Mouse (Mus musculus) intestine, embryonic 16.5 days (tissue): ENCODE measurements at regions not wholly inside any gene's neighbourhood (a gene's known extent, or its start where the extent isn't known, plus 50 kb on each side); places are given as distances from the start of the nearest gene placed in this dataset.
A peak's percentile ranks its signal among the peaks of the same experiment; 100 is the strongest.

Experiments used
- ATAC-seq: fragments of 200-750 bp; cut with Nextera tagmentation; 2 replicates; pipeline ENCODE4 v1.8.0; 2017; ENCODE audit warnings: moderate TSS enrichment, moderate library complexity
- H3K27ac ChIP-seq: fragments of 300-500 bp; sonication (generic); 2 replicates; pipeline ENCODE4 v1.5.1; 2014; ENCODE audit warnings: mild to moderate bottlenecking, low read length
- H3K27me3 ChIP-seq: fragments of 300-500 bp; sonication (generic); replicated peaks from 2 replicates; pipeline ENCODE4 v1.6.1; 2014; ENCODE audit warnings: low read length, control low read depth, mixed read lengths; ENCODE audit not compliant: control insufficient read depth, insufficient read depth
- H3K36me3 ChIP-seq: fragments of 300-500 bp; sonication (generic); 2 replicates; pipeline ENCODE4 v1.6.1; 2014; ENCODE audit warnings: low read length, control low read depth; ENCODE audit not compliant: control insufficient read depth, insufficient read depth
- H3K4me1 ChIP-seq: fragments of 300-500 bp; sonication (generic); 2 replicates; pipeline ENCODE4 v1.6.1; 2014; ENCODE audit warnings: low read length, control low read depth, mixed read lengths; ENCODE audit not compliant: control insufficient read depth, insufficient read depth
- H3K4me2 ChIP-seq: fragments of 300-500 bp; sonication (generic); 2 replicates; pipeline ENCODE4 v1.6.1; 2014; ENCODE audit warnings: low read depth, low read length, control low read depth
- H3K4me3 ChIP-seq: fragments of 300-500 bp; sonication (generic); 2 replicates; pipeline ENCODE4 v1.5.1; 2014; ENCODE audit warnings: mild to moderate bottlenecking, low read length
- H3K9ac ChIP-seq: fragments of 300-500 bp; sonication (generic); 2 replicates; pipeline ENCODE4 v1.6.1; 2014; ENCODE audit warnings: low read depth, low read length
- H3K9me3 ChIP-seq: fragments of 300-500 bp; sonication (generic); 2 replicates; pipeline ENCODE4 v1.6.1; 2016; ENCODE audit warnings: low read length, control low read depth; ENCODE audit not compliant: control insufficient read depth
- WGBS: fragments of 180-500 bp; shearing (Covaris S2); extraction: QIAGEN DNeasy Blood & Tissue Kit; methylation state at CpG from one replicate; pipeline ENCODE4 v1.1.7; 2014; 5-methylcytosine and 5-hydroxymethylcytosine counted together

GRCm38 (mm10) chr6:148647423-148648390 is 183.6 kb downstream of the Ipo8 start:
- 80% methylated on average over 2 of the region's 2 CpGs for WGBS
- H3K27me3 ChIP-seq: no peaks in the 10 kb centered on the region
- no peak overlapping the region for H3K4me2 ChIP-seq
- ATAC-seq: peak; percentile 55
- no peak overlapping the region for H3K4me3 ChIP-seq
- H3K36me3 ChIP-seq: no peaks in the 10 kb centered on the region
- H3K9me3 ChIP-seq: no peaks in the 10 kb centered on the region
- H3K4me1 ChIP-seq: no peaks in the 10 kb centered on the region
- H3K27ac ChIP-seq: no peak overlapping the region
- H3K9ac ChIP-seq: no peak overlapping the region

DNA sequence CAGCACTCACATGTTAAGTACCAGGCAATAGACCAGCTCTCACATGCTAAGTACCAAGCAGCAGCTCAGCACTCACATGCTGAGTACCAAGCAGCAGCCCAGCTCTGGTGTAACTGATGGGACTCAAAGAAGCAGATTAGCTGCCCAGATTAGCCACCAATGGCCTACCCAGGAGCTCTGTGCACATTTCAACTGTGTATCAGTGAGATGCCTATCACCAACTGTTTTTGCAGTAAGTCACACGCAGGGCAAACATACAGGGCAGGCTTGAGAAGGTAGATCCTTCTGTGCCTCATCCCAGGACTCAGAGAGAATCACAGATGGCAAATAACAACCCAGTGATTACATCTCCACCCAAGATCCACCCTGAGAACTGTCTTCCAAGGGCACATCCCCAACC is 190.7 kb downstream of the Ipo8 start:
- Histone ChIP-seq H3K4me3 (no peak overlapping the region), H3K9me3 (no peaks in the 10 kb centered on the region), H3K4me2 (no peak overlapping the region), H3K27me3 (no peaks in the 10 kb centered on the region), H3K9ac (no peak overlapping the region), H3K27ac (no peak overlapping the region), H3K4me1 (no peaks in the 10 kb centered on the region), H3K36me3 (no peaks in the 10 kb centered on the region)
- no peak for ATAC-seq
- WGBS: 84% methylated on average over 1 of the region's 1 CpGs

DNA sequence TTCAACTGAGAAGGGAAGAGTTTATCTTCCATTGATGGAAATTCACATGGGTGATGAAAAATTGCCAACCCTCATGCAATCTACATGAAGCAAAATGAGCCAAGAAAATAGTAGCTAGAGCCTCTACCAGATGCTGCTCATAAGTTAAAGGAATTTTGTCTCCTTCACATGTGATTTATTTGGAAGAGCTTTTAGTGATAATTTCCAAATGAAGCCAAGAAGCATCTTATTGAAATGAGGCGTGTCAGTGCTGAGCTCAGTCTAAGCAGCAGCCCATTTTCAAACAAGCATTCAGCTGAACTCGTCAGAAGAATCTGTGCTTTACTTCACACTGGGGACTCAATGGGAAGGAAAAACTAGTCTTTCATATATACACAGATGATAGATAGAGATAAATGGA is 190.0 kb upstream of the Tmtc1 start:
- Histone ChIP-seq H3K27ac (no peak overlapping the region), H3K9ac (no peak overlapping the region), H3K9me3 (no peaks in the 10 kb centered on the region), H3K27me3 (no peaks in the 10 kb centered on the region), H3K36me3 (no peaks in the 10 kb centered on the region), H3K4me3 (no peak overlapping the region), H3K4me1 (no peaks in the 10 kb centered on the region), H3K4me2 (no peak overlapping the region)
- ATAC-seq: no peak
- WGBS: 76% methylated on average over 2 of the region's 2 CpGs

DNA sequence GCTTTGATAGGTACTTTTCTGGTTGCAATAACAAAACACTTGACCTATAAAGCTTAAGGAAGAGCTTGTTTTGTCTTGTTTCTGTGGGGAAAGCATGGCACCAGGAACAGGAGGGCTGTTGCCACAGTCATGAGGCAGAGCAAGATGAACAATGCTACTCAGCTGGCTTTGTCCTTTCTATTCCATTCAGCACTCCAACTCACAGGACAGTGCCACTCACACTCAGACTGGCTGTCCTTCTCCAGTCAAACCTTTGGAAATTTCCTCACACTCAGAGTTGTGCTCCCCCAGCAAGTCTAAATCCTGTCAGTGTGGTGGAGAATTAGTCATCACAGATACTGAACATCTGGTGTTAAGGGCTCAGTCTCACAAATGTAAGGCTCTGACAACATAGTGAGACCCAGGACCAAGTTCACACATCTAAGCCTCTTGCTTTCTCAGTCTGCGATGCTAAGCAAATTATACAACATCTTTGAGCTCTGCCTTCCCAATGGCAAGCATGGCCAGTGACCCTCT is 183.0 kb upstream of the Tmtc1 start:
- Histone ChIP-seq H3K9me3 (no peaks in the 10 kb centered on the region), H3K9ac (no peak overlapping the region), H3K27ac (no peak overlapping the region), H3K36me3 (no peaks in the 10 kb centered on the region), H3K4me3 (no peak overlapping the region), H3K27me3 (no peaks in the 10 kb centered on the region), H3K4me1 (no peaks in the 10 kb centered on the region), H3K4me2 (no peak overlapping the region)
- no peak for ATAC-seq
- 82% methylated on average over 1 of the region's 1 CpGs for WGBS

GRCm38 (mm10) chr6:148623119-148623770 is 179.1 kb upstream of the Tmtc1 start:
- Histone ChIP-seq H3K9me3 (no peaks in the 10 kb centered on the region), H3K27me3 (no peaks in the 10 kb centered on the region), H3K36me3 (no peaks in the 10 kb centered on the region), H3K9ac (no peak overlapping the region), H3K4me3 (no peak overlapping the region), H3K27ac (no peak overlapping the region), H3K4me1 (no peaks in the 10 kb centered on the region), H3K4me2 (no peak overlapping the region)
- 89% methylated on average over 2 of the region's 2 CpGs for WGBS
- ATAC-seq: no peak

DNA sequence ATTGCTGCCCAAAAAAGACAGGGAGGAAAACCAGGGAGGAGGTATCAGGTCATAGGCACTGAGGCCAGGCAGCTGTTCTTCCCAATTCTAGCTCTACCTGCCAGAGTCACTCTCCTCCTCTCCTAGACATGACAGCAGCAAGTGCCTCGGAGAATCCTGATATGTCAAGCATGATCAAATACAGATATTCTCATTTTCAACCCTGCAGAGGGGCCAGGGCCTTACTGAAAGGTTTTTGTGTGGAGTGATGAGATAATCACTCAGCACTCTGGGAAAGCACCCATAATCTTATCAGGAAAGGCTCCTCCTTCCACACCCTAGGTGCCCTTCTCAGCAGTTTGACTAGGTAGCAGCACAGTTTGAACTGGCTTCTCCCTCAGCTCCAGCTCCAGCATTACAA is 175.8 kb upstream of the Tmtc1 start:
- 39% methylated on average over 1 of the region's 1 CpGs for WGBS
- Histone ChIP-seq H3K27me3 (no peaks in the 10 kb centered on the region), H3K9me3 (no peaks in the 10 kb centered on the region), H3K9ac (no peak overlapping the region), H3K4me1 (peaks cover 8% of the 10 kb centered on the region), H3K27ac (no peak overlapping the region), H3K36me3 (no peaks in the 10 kb centered on the region), H3K4me2 (no peak overlapping the region), H3K4me3 (no peak overlapping the region)
- ATAC-seq: 0 out of 2 replicates have a peak, but pooled peaks have one; percentile 38

GRCm38 (mm10) chr6:148615931-148616330 is 171.7 kb upstream of the Tmtc1 start:
- ATAC-seq: no peak
- no peak overlapping the region for H3K27ac ChIP-seq
- WGBS: 19% methylated on average over 4 of the region's 4 CpGs
- H3K36me3 ChIP-seq: no peaks in the 10 kb centered on the region
- H3K9ac ChIP-seq: no peak overlapping the region
- no peaks in the 10 kb centered on the region for H3K27me3 ChIP-seq
- H3K4me1 ChIP-seq: peaks cover 8% of the 10 kb centered on the region
- no peaks in the 10 kb centered on the region for H3K9me3 ChIP-seq
- no peak overlapping the region for H3K4me3 ChIP-seq
- no peak overlapping the region for H3K4me2 ChIP-seq

DNA sequence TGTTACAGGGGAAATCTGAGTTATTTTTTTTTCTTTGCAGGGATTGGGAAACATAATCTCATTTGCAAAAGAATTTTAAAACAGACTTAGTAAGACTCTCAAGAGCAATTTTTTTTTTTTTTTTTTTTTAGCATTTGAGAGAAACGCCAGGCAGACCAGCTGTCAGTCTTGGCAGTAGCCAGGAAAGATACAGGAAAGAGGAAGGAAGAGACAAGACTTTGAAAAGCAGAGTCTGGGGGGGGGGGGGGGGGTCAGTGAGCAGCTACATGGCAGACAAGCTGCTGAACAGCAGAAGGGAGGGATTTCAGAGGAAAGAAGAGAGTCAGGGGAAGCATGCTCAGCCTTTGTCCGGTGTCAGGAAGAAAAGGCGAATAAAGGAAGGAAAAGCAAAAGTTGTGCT is 171.3 kb upstream of the Tmtc1 start:
- WGBS: 35% methylated on average over 3 of the region's 3 CpGs
- ATAC-seq: no peak
- H3K27ac ChIP-seq: no peak overlapping the region
- no peak overlapping the region for H3K4me2 ChIP-seq
- no peak overlapping the region for H3K4me3 ChIP-seq
- H3K36me3 ChIP-seq: no peaks in the 10 kb centered on the region
- no peaks in the 10 kb centered on the region for H3K27me3 ChIP-seq
- H3K9ac ChIP-seq: no peak overlapping the region
- peaks cover 8% of the 10 kb centered on the region for H3K4me1 ChIP-seq
- no peaks in the 10 kb centered on the region for H3K9me3 ChIP-seq

DNA sequence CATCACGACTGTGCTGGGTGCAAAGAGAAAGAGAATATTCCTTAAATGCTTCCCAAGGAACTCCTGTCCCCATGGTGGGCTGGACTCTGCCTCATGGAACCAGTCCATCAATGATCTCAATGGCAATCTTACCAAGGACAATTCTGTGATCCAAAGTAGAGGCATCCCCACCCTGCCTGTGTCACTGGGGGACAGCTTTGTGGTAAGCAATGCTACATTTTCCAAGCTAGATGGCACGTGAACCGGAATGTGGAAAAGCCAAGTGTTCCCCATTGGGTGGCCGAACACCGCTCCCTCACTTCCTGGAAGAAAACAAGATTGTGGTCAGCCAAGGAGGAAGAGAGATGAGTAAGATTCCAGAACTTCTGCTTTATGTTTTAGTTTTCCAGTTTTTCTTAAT is 164.7 kb upstream of the Tmtc1 start:
- H3K4me2 ChIP-seq: no peak overlapping the region
- H3K27me3 ChIP-seq: no peaks in the 10 kb centered on the region
- ATAC-seq: no peak
- WGBS: 86% methylated on average over 5 of the region's 5 CpGs
- H3K36me3 ChIP-seq: no peaks in the 10 kb centered on the region
- no peaks in the 10 kb centered on the region for H3K4me1 ChIP-seq
- no peaks in the 10 kb centered on the region for H3K9me3 ChIP-seq
- H3K27ac ChIP-seq: no peak overlapping the region
- H3K9ac ChIP-seq: no peak overlapping the region
- H3K4me3 ChIP-seq: no peak overlapping the region
